Mouse (Mus musculus): ENCODE data around the gene Cyb561.

DNA sequence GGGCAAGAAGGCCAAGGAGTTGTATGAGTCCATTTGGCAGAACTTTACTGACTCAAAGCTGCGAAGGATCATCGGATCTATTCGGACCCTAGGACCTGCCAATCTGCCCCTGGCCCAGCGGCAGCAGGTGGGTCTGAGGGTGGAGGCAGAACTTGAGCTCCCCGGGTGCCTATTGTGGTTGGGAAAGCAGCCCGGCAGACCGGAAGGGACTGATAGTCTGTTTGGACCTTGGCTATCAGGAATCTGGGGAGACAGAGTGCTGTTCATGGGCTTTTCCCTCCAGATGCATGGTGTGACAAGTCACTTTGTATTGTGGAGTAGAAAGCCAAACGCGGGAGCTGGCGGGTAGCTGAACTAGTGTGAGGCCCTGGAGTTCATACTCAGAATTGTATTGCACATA is 15.8 kb upstream of the Cyb561 start:
- TF ChIP-seq CTCF (IDR thresholded peaks at IDR 0.05), result no peak
- TF ChIP-seq EP300 (IDR thresholded peaks at IDR 0.05), result no peak

All from lung, postnatal 0 days (tissue).